Mouse (Mus musculus): ENCODE data around the gene Col18a1.

DNA sequence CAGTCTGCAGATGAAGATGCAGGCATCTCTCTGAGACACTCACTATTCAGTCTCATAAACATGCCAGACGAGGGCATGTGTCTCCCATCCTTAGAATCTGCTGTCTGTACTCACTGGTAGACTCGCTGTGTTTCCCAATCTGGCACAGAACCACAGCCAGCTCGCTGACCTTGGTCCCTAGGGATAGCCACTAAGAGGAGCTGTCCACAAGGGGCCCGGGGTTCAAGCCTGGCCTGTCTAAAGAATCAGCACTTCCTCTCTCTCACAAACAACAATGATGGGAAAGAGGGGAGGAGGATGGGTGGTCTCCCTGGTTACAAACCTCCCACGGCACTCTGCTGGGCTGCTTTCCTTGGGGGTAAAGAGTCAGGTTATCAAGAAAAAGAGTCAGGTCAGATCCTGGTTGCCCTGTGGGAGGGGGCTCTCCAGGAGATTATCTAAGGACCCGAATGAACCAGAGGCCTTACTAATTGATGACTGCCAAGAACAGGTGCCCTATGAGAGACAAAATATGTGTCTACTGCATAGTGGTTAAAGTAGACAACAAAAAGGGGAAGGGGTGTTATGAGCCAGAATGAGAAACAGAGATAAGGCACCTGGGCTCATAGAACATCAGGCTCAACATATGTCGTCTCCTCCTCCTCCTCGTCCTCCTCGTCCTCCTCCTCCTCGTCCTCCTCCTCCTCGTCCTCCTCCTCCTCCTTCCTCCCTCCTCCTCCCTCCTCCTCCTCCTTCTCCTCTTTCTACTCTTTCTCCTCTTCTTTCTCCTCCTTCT is 8.9 kb downstream of the Col18a1 start:
- no peak for TF ChIP-seq CTCF (IDR thresholded peaks at IDR 0.05; ENCODE audit: borderline replicate concordance, extremely low read depth, insufficient read depth, insufficient read length)
- TF ChIP-seq POLR2A (IDR thresholded peaks at IDR 0.05; ENCODE audit: borderline replicate concordance, extremely low read depth, insufficient read depth, insufficient read length, poor library complexity, severe bottlenecking) = no peak
